Comparison of ENCODE assay signal across 8 mouse cellular contexts in genomic region chr5:103759489-103760424, GRCm38 (mm10).
A peak's percentile ranks its signal among the peaks of the same experiment; 100 is the strongest.
DNase-seq lines count a peak whose midpoint lies in the region; ATAC-seq and TF ChIP-seq lines count a peak whose summit lies in the region.

No protein-coding gene starts in this region.

- ATAC-seq in lung, postnatal 0 days, result peak; percentile 17; the same call in 1 of the 2 replicates
- ATAC-seq in erythroblast, adult 5-6 weeks (replicated peaks; ENCODE audit: low FRiP score, poor library complexity, severe bottlenecking), result peak; percentile 89
- peak; percentile 75 for ATAC-seq in intestine, embryonic 16.5 days
- ATAC-seq in midbrain, embryonic 16.5 days, result no peak

- H3K9ac ChIP-seq in lung, postnatal 0 days (replicated peaks; ENCODE audit: low read depth), result no peak overlapping the region
- H3K9ac ChIP-seq in intestine, embryonic 16.5 days (ENCODE audit: low read depth, low read length), result peak overlapping the region; percentile 60
- H3K9ac ChIP-seq in midbrain, embryonic 16.5 days (ENCODE audit: low read depth, low read length), result no peak overlapping the region

- peaks cover 38% of the 10 kb centered on the region for H3K4me1 ChIP-seq in lung, postnatal 0 days (ENCODE audit: insufficient read depth, low read depth, low read length)
- H3K4me1 ChIP-seq in intestine, embryonic 16.5 days (ENCODE audit: control insufficient read depth, insufficient read depth, low read length), result peaks cover 11% of the 10 kb centered on the region
- peaks cover 3% of the 10 kb centered on the region; the same call in 1 of the 2 replicates for H3K4me1 ChIP-seq in midbrain, embryonic 16.5 days (ENCODE audit: control insufficient read depth, insufficient read depth, low read length)

- H3K36me3 ChIP-seq in lung, postnatal 0 days (ENCODE audit: insufficient read depth, low read length), result no peaks in the 10 kb centered on the region
- H3K36me3 ChIP-seq in intestine, embryonic 16.5 days (ENCODE audit: control insufficient read depth, insufficient read depth, low read length), result no peaks in the 10 kb centered on the region
- H3K36me3 ChIP-seq in midbrain, embryonic 16.5 days (ENCODE audit: control insufficient read depth, insufficient read depth, low read length), result no peaks in the 10 kb centered on the region

- peak overlapping the region; percentile 79 for H3K4me2 ChIP-seq in lung, postnatal 0 days (replicated peaks; ENCODE audit: low read depth, low read length)
- peak overlapping the region; percentile 63 for H3K4me2 ChIP-seq in intestine, embryonic 16.5 days (ENCODE audit: low read depth, low read length)
- peak overlapping the region; percentile 64 for H3K4me2 ChIP-seq in midbrain, embryonic 16.5 days (ENCODE audit: low read length)

- WGBS in lung, postnatal 0 days, result 46% methylated on average over 14 of the region's 14 CpGs
- 39% methylated on average over 14 of the region's 14 CpGs for WGBS in intestine, embryonic 16.5 days
- WGBS in midbrain, embryonic 16.5 days, result 43% methylated on average over 14 of the region's 14 CpGs

- H3K9me3 ChIP-seq in lung, postnatal 0 days (ENCODE audit: low read length), result no peaks in the 10 kb centered on the region
- H3K9me3 ChIP-seq in intestine, embryonic 16.5 days (ENCODE audit: control insufficient read depth, low read length), result no peaks in the 10 kb centered on the region
- H3K9me3 ChIP-seq in midbrain, embryonic 16.5 days (replicated peaks; ENCODE audit: control insufficient read depth, low read length, poor library complexity, severe bottlenecking), result no peaks in the 10 kb centered on the region; the same call in 1 of the 2 replicates

- DNase-seq in lung, postnatal 0 days (ENCODE audit: low spot score), result no peak
- DNase-seq in lung, postnatal 4 days, result no peak
- no peak for DNase-seq in ovary, postnatal 36 days (ENCODE audit: low spot score)
- DNase-seq in right cerebral cortex, postnatal 4 days, result no peak
- no peak for DNase-seq in layer of hippocampus, postnatal 10 days (ENCODE audit: low spot score in 2 of 2)

- no peaks in the 10 kb centered on the region for H3K27me3 ChIP-seq in lung, postnatal 0 days (replicated peaks; ENCODE audit: insufficient read depth, low read length)
- H3K27me3 ChIP-seq in intestine, embryonic 16.5 days (replicated peaks; ENCODE audit: control insufficient read depth, insufficient read depth, low read length), result no peaks in the 10 kb centered on the region
- H3K27me3 ChIP-seq in midbrain, embryonic 16.5 days (ENCODE audit: control insufficient read depth, insufficient read depth, low read depth, low read length), result peaks cover 9% of the 10 kb centered on the region

- TF ChIP-seq EP300 in lung, postnatal 0 days (IDR thresholded peaks at IDR 0.05), result no peak

- peak overlapping the region; percentile 35; the same call in 1 of the 2 replicates for H3K4me3 ChIP-seq in lung, postnatal 0 days (ENCODE audit: low read depth, low read length)
- peak overlapping the region; percentile 41 for H3K4me3 ChIP-seq in intestine, embryonic 16.5 days (ENCODE audit: low read length)
- H3K4me3 ChIP-seq in midbrain, embryonic 16.5 days (ENCODE audit: low read depth, low read length), result no peak overlapping the region

- peak overlapping the region; percentile 91 for H3K27ac ChIP-seq in lung, postnatal 0 days (ENCODE audit: low read length)
- H3K27ac ChIP-seq in intestine, embryonic 16.5 days (ENCODE audit: low read length), result peak overlapping the region; percentile 50; the same call in 1 of the 2 replicates
- H3K27ac ChIP-seq in midbrain, embryonic 16.5 days (ENCODE audit: low read length), result no peak overlapping the region

- TF ChIP-seq CTCF in lung, postnatal 0 days (IDR thresholded peaks at IDR 0.05), result no peak
